Mouse (Mus musculus): Measurements from ENCODE around the gene D430041D05Rik.

DNA sequence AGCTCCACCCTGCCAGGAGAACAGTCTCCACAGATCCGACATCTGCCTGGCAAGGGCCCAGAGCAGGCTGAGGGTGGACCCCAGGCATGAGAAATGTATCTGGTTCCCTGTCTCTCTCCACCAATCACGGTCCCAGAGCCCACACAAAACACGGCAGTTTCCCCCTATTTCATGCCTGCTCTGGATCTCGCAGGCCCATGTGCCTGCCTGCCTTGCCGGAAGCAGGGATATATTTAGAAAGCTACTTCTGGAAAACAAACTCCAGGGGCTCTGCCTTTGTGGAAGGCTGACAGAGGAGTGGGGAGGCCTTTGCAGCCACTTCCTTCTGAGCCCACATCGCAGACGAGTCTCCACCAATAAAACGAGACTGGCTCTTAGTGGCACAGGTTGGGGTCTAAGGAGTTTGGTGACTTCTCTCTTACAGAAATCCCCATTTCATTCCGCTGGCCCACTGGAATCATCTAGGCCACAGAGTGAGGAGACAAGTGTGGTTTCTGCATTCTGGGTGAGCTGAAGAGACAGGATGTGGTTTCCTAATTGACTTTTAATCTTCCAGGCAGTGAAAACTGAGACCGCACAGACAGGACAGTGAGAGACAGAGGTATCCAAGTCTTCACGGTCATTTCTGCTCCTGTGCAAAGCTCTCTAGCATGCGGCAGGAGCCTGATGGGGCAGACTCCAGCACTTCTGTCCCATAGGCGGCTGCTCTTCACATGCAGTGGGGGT lies 233.7 kb downstream of the D430041D05Rik start:
- no peak for TF ChIP-seq CTCF (conservative IDR thresholded peaks at IDR 0.05; ENCODE audit: low read length)
- no peak for TF ChIP-seq POU5F1 (IDR thresholded peaks at IDR 0.05; ENCODE audit: borderline replicate concordance, low read length)
- TF ChIP-seq NANOG (IDR thresholded peaks at IDR 0.05; ENCODE audit: borderline replicate concordance, low read length) = no peak
